Mouse (Mus musculus) layer of hippocampus, adult 8-10 months (tissue): ENCODE measurements at regions not wholly inside any gene's neighbourhood (a gene's known extent, or its start where the extent isn't known, plus 50 kb on each side); places are given as distances from the start of the nearest gene placed in this dataset.

ENCODE experiments used
- DNase-seq, 2 experiments: peaks; one replicate each; pipeline ENCODE4 v3.0.0; 2022; ENCODE audit warnings: low spot score in 2 of 2

GRCm38 (mm10) chr3:142969501-142969900, 87.7 kb upstream of the Pkn2 start:
- DNase-seq: no peak

GRCm38 (mm10) chr3:142965604-142966003, 83.8 kb upstream of the Pkn2 start:
- DNase-seq: no peak

DNA sequence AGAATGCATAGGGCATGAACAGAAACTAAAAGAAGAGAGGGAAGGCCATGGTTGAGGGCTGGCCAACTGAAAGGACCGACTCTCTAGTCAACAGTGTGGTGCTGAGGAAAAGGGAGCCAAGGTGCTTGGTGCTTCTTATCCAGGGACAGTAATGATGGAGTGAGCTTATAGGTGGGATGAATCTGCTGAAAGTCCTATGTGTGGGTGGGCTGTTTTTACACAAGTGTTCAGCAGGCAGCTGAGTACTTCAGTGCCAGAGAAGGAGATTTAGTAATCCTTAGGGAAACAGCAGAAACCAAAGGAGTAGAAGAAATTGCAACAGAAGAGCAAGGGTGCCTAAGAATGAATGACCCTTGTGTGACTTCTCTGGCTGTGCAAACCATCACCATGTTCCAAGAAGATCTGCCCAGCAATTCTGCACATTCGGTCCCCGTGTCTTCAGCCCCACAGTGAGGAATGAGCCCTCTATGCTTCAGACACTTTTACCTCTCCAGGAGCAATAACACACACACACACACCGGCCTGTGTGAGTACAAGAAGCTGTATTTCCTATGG, 82.1 kb upstream of the Pkn2 start:
- no peak for DNase-seq

DNA sequence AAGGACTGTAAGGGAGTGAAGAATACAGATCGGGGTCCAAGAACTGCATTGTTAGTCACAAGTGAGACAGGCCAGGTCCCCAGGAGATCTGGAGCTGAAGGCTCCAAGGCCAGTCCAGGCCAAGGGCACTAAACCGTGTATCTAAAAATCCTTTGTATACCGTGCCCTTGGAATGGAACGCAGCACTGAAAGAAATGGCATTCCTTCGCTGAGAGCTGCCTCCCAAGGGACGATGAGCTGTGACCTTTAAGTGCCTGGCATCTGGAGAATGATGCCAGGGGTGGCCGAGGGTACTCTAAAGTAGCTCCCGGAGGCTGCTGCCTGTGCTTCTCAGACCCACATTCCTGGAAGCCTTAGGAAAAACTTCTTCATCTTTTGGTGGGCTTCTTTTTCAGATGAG, 76.0 kb upstream of the Pkn2 start:
- no peak for DNase-seq

DNA sequence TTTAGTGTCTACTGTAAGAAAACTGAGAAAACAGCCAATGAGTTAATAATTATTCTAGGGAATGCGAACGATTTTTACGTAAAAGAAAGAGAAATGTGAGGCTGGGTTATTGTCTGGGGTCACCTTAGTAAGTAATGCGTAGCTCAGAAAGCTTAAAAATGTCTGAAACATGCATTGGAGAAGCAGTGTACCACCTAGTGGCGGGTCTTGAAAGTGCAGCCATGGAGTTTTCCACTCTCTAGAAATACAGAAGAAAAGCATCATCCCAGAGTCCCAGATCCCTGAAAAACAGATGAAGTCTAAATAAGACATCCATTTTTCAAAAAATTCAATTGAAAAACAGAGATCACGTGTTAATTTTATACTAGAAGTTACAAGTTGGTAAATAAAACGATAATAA, 67.0 kb upstream of the Pkn2 start:
- peak in 1 of 2 experiments; percentile 41 for DNase-seq

DNA sequence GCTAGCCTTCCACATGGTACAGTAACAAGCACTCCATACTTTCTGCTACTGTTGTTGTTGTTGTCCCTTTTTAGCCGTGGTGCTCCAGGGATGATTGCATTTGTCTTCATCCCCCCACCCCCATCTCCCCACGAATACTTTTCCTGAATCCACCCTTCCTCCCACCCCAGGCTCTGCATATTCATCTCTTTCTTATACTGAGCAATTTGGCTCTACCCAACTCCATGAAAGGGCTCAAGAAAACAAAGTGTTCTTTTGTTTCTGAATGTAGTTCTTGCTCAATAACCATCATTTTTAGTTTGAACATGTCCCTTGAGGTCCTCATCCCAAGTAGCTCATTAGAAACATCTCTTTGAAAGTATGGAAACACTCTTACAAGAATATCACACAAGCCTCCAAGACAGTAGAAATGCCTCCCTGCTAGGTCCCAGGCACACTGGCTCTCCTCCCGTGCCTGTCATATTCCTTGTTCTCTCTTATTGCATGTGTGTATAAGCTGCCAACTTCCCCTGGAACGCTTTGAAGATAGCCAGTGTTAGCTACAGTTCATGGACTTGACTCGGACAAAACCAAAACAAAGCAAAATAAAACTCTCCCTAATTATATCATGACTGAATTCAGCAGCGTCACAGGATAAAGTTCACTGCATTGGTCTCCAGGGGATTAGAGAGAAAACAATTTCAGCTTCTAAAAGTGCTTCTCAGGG, 59.7 kb upstream of the Pkn2 start:
- no peak for DNase-seq

DNA sequence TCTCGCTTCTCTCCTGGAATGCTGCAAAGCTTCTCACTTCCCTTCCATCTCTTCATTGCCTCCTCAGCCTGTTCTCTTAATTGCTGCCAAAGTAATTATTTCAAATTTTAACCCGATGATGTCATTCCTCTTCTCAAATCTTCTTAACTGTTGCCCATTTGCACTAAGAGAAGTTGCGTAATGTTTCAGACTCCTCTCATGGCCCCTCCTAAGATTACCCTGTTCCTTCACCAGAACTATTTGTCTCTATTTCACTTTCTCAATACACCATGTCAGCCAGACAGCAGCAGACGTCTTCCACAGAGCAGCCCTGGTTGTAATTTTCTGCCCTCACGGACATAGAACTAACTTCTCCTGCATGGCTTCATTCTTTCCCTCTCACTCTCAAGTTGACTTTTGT, 59.1 kb upstream of the Pkn2 start:
- no peak for DNase-seq

DNA sequence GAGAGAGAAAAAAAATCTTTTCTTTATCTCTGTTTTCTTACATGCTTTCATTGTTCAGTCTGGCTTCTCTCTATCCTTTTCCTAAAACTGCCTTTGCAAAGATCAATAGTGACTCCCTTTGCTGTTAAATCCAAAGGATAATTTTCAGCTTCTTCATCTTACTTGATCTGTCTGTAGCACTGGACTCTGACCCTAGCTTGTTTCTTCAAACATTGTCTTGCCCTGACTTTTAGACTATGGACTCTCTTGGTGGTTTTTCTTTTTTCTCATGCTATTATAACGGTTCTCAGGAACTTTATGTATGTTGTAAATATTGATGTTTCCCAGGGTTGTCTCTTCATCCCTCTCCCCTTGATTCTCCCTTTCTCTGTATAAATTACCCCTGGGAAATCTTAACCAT, 58.0 kb upstream of the Pkn2 start:
- DNase-seq: no peak

GRCm38 (mm10) chr3:142935949-142936348, 54.1 kb upstream of the Pkn2 start:
- DNase-seq: no peak

- DNase-seq: no peak
These were observed 52.5 kb upstream of the Pkn2 start for GRCm38 (mm10) chr3:142934326-142934725.

DNA sequence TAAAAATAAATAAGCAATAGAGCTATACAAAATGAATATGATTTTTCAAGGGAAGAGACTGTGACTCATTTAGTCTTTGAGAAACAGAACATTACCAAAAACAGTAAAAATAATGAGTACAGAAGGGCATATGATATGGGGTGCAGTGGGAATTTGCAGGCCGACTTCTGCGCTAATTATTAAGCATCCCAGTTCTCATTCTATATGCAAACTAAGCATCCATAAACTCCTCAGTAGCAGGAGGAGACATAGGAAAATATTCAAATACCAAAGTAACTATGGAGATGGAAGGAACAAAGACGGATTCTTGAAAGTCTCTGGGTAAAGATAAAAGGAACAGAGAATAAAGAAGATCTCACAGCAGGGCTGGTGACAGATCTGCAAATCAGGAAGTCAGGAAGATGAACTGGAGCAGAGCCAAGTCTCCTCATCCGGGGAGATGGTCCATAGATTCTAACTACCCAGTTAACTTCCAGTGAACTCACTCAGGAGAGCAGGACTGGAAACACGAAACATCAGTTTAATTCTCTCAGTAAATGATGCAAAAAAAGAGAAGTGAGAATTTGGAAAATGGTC, 52.0 kb upstream of the Pkn2 start:
- DNase-seq: no peak
